Mouse (Mus musculus): ENCODE measurements around the gene Col8a2. TPM values are rescaled to one million over a fixed set of nuclear protein-coding genes. Genes with fewer than 3 reads are reported as not detected.

Gene Col8a2
- polyA plus RNA-seq, 2 experiments: 50.3 to 74.6 TPM

DNA sequence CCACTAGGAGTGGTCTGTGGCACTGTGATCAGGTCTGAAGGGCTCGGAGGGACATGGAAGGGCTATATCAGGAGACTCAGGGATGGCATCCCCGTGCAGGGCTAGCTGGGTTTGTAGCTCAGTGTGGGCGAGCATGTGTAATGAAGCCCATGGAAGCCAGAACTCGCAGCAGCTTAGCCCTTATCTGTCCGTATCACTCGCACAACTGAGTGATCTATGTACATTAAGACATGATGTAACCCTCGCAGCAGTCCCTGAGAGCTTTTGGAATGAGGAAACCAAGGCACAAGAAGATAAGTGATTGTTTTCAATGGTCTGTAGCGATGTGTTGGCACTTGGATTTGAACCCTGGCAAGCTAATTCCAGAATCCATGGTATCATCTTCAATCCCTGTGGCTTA lies 3.0 kb upstream of the Col8a2 start:
- Histone ChIP-seq H3K9me3 (ENCODE audit: control insufficient read depth, low read length) (no peaks in the 10 kb centered on the region), H3K4me2 (replicated peaks; ENCODE audit: low read depth, low read length, severe bottlenecking) (no peak overlapping the region)

GRCm38 (mm10) chr4:126287302-126287995 lies 856 bp downstream of the Col8a2 start:
- TF ChIP-seq POLR2A (IDR thresholded peaks at IDR 0.05; ENCODE audit: borderline replicate concordance, extremely low read depth, insufficient read depth, insufficient read length): no peak
- Histone ChIP-seq H3K27ac (replicated peaks; ENCODE audit: low read depth, low read length) (peak overlapping the region; percentile 73), H3K9me3 (ENCODE audit: control insufficient read depth, low read length) (no peaks in the 10 kb centered on the region), H3K4me3 (replicated peaks; ENCODE audit: low read length) (peak overlapping the region; percentile 56), H3K27me3 (ENCODE audit: control insufficient read depth, insufficient read depth, low read length) (peaks cover 17% of the 10 kb centered on the region), H3K9ac (ENCODE audit: low read depth, low read length, severe bottlenecking) (peak overlapping the region; percentile 65), H3K4me1 (ENCODE audit: control insufficient read depth, insufficient read depth, low read length) (peaks cover 27% of the 10 kb centered on the region), H3K36me3 (ENCODE audit: control insufficient read depth, insufficient read depth, low read length) (no peaks in the 10 kb centered on the region), H3K4me2 (replicated peaks; ENCODE audit: low read depth, low read length, severe bottlenecking) (peak overlapping the region; percentile 55)
- 0 out of 2 replicates have a peak, but pooled peaks have one; percentile 13 for ATAC-seq (ENCODE audit: low FRiP score, low read depth)
- 34% methylated on average over 11 of the region's 11 CpGs for WGBS
- no peak for DNase-seq (ENCODE audit: low spot score)

More for the DNA sequence above, 3.0 kb upstream of the Col8a2 start:
- DNase-seq (ENCODE audit: low spot score) (no peak), ATAC-seq (ENCODE audit: low FRiP score, low read depth) (no peak)
- peaks cover 36% of the 10 kb centered on the region for H3K4me1 ChIP-seq (ENCODE audit: control insufficient read depth, insufficient read depth, low read length)
- H3K27ac ChIP-seq (replicated peaks; ENCODE audit: low read depth, low read length): no peak overlapping the region
- TF ChIP-seq POLR2A (IDR thresholded peaks at IDR 0.05; ENCODE audit: borderline replicate concordance, extremely low read depth, insufficient read depth, insufficient read length): no peak
- WGBS: 87% methylated on average over 8 of the region's 8 CpGs
- H3K27me3 ChIP-seq (ENCODE audit: control insufficient read depth, insufficient read depth, low read length): peaks cover 17% of the 10 kb centered on the region
- H3K36me3 ChIP-seq (ENCODE audit: control insufficient read depth, insufficient read depth, low read length): no peaks in the 10 kb centered on the region
- H3K9ac ChIP-seq (ENCODE audit: low read depth, low read length, severe bottlenecking): no peak overlapping the region
- H3K4me3 ChIP-seq (replicated peaks; ENCODE audit: low read length): no peak overlapping the region

DNA sequence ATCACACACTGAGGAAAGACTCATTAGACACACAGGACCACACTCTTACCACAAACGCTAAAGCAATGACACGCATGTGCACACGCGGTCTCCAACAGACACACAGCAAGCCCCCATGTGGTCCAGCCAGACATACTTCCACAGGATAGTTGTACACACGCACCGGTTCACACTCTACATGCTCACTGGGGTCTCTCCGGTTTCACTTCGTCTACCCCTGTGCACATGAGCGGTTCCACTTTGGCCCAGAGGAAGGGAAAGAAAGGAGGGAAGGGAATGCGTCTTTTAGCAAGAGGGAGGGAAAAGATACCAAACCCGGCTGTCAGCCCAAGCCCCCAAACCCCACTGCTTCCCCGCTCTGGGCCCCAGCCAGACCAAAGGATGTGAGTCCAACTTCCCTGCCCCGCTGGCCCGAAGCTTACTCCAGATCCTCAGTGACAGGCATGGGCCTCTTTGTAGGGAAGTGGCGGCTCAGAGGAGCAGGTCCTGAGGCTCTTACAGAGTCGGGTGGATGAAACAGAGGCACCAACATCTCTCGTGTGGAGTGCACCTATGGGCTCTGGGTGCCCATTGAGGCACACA lies 1.6 kb downstream of the Col8a2 start:
- peak; percentile 32; the same call in 1 of the 2 replicates for ATAC-seq (ENCODE audit: low FRiP score, low read depth)
- Histone ChIP-seq H3K36me3 (ENCODE audit: control insufficient read depth, insufficient read depth, low read length) (no peaks in the 10 kb centered on the region; the same call in 1 of the 2 replicates), H3K4me3 (replicated peaks; ENCODE audit: low read length) (peak overlapping the region; percentile 56), H3K9ac (ENCODE audit: low read depth, low read length, severe bottlenecking) (peak overlapping the region; percentile 65), H3K27ac (replicated peaks; ENCODE audit: low read depth, low read length) (no peak overlapping the region; the same call in 1 of the 2 replicates), H3K4me1 (ENCODE audit: control insufficient read depth, insufficient read depth, low read length) (peaks cover 25% of the 10 kb centered on the region), H3K9me3 (ENCODE audit: control insufficient read depth, low read length) (no peaks in the 10 kb centered on the region), H3K27me3 (ENCODE audit: control insufficient read depth, insufficient read depth, low read length) (peaks cover 17% of the 10 kb centered on the region), H3K4me2 (replicated peaks; ENCODE audit: low read depth, low read length, severe bottlenecking) (peak overlapping the region; percentile 55)
- TF ChIP-seq POLR2A (IDR thresholded peaks at IDR 0.05; ENCODE audit: borderline replicate concordance, extremely low read depth, insufficient read depth, insufficient read length): no peak
- DNase-seq (ENCODE audit: low spot score): no peak
- 39% methylated on average over 16 of the region's 17 CpGs for WGBS

- no peak overlapping the region for H3K4me2 ChIP-seq (replicated peaks; ENCODE audit: low read depth, low read length, severe bottlenecking)
Measured at GRCm38 (mm10) chr4:126290314-126290713, 3.7 kb downstream of the Col8a2 start.

GRCm38 (mm10) chr4:126291196-126291595 lies 4.6 kb downstream of the Col8a2 start:
- Histone ChIP-seq H3K27me3 (ENCODE audit: control insufficient read depth, insufficient read depth, low read length) (peaks cover 13% of the 10 kb centered on the region), H3K9ac (ENCODE audit: low read depth, low read length, severe bottlenecking) (peak overlapping the region; percentile 12; the same call in 1 of the 2 replicates), H3K4me3 (replicated peaks; ENCODE audit: low read length) (no peak overlapping the region), H3K4me2 (replicated peaks; ENCODE audit: low read depth, low read length, severe bottlenecking) (peak overlapping the region; percentile 32; the same call in 1 of the 2 replicates), H3K36me3 (ENCODE audit: control insufficient read depth, insufficient read depth, low read length) (no peaks in the 10 kb centered on the region; the same call in 1 of the 2 replicates), H3K27ac (replicated peaks; ENCODE audit: low read depth, low read length) (no peak overlapping the region), H3K4me1 (ENCODE audit: control insufficient read depth, insufficient read depth, low read length) (peaks cover 29% of the 10 kb centered on the region), H3K9me3 (ENCODE audit: control insufficient read depth, low read length) (no peaks in the 10 kb centered on the region)
- ATAC-seq (ENCODE audit: low FRiP score, low read depth): no peak
- WGBS: 19% methylated on average over 11 of the region's 13 CpGs
- DNase-seq (ENCODE audit: low spot score): no peak
- no peak for TF ChIP-seq POLR2A (IDR thresholded peaks at IDR 0.05; ENCODE audit: borderline replicate concordance, extremely low read depth, insufficient read depth, insufficient read length)

More at GRCm38 (mm10) chr4:126290314-126290713, 3.7 kb downstream of the Col8a2 start:
- Histone ChIP-seq H3K36me3 (ENCODE audit: control insufficient read depth, insufficient read depth, low read length) (no peaks in the 10 kb centered on the region; the same call in 1 of the 2 replicates), H3K4me3 (replicated peaks; ENCODE audit: low read length) (no peak overlapping the region), H3K9ac (ENCODE audit: low read depth, low read length, severe bottlenecking) (no peak overlapping the region), H3K27me3 (ENCODE audit: control insufficient read depth, insufficient read depth, low read length) (peaks cover 17% of the 10 kb centered on the region), H3K9me3 (ENCODE audit: control insufficient read depth, low read length) (no peaks in the 10 kb centered on the region), H3K27ac (replicated peaks; ENCODE audit: low read depth, low read length) (no peak overlapping the region), H3K4me1 (ENCODE audit: control insufficient read depth, insufficient read depth, low read length) (peaks cover 25% of the 10 kb centered on the region)
- WGBS: 83% methylated on average over 8 of the region's 8 CpGs
- DNase-seq (ENCODE audit: low spot score) (no peak), ATAC-seq (ENCODE audit: low FRiP score, low read depth) (no peak)
- no peak for TF ChIP-seq POLR2A (IDR thresholded peaks at IDR 0.05; ENCODE audit: borderline replicate concordance, extremely low read depth, insufficient read depth, insufficient read length)
